Mouse (Mus musculus) ES-E14 (cell line): ENCODE data around the gene Selenop.

Source experiments
- HCFC1 ChIP-seq: IDR thresholded peaks from 2 replicates; pipeline ENCODE4 v1.6.1; 2012; ENCODE audit warnings: low read length, inconsistent platforms, borderline replicate concordance; ENCODE audit not compliant: insufficient read depth
- ZC3H11A ChIP-seq: IDR thresholded peaks from 2 replicates; pipeline ENCODE4 v1.6.1; 2012; ENCODE audit warnings: low read depth, mild to moderate bottlenecking, inconsistent platforms, low read length, borderline replicate concordance

- no peak for TF ChIP-seq HCFC1
- no peak for TF ChIP-seq ZC3H11A
Observed at GRCm38 (mm10) chr15:3228185-3228584, 40.2 kb upstream of the Selenop start.
